Mouse (Mus musculus): Measurements from ENCODE around the gene Exosc5. TPM values are rescaled to one million over a fixed set of nuclear protein-coding genes. Genes with fewer than 3 reads are reported as not detected.
A peak's percentile ranks its signal among the peaks of the same experiment; 100 is the strongest.

Exosc5 gene
- total and polyA plus RNA-seq, 2 experiments from 2014 or later, result 20.3 to 27.7 TPM

GRCm38 (mm10) chr7:25620751-25621150 lies 38.2 kb upstream of the Exosc5 start:
- 92% methylated on average over 11 of the region's 11 CpGs for WGBS
- no peak for ATAC-seq (ENCODE audit: insufficient read depth, low read depth)
- H3K4me1 ChIP-seq (ENCODE audit: control insufficient read depth, insufficient read depth), result peaks cover 8% of the 10 kb centered on the region
- TF ChIP-seq CTCF (IDR thresholded peaks at IDR 0.05; ENCODE audit: low read depth) (no peak), EP300 (IDR thresholded peaks at IDR 0.05; ENCODE audit: low read depth) (no peak)
- no peak overlapping the region for H3K9ac ChIP-seq (replicated peaks; ENCODE audit: low read depth, low read length)
- DNase-seq (ENCODE audit: low spot score), result no peak
- H3K4me3 ChIP-seq (ENCODE audit: low read depth, low read length), result no peak overlapping the region
- H3K9me3 ChIP-seq (replicated peaks; ENCODE audit: control insufficient read depth, low read length), result no peaks in the 10 kb centered on the region
- H3K36me3 ChIP-seq (replicated peaks; ENCODE audit: control insufficient read depth, insufficient read depth, low read length), result peaks cover 44% of the 10 kb centered on the region
- H3K27ac ChIP-seq (ENCODE audit: low read depth), result no peak overlapping the region
- H3K4me2 ChIP-seq (ENCODE audit: low read depth, low read length), result no peak overlapping the region
- no peaks in the 10 kb centered on the region for H3K27me3 ChIP-seq (ENCODE audit: control insufficient read depth, insufficient read depth, low read length)

DNA sequence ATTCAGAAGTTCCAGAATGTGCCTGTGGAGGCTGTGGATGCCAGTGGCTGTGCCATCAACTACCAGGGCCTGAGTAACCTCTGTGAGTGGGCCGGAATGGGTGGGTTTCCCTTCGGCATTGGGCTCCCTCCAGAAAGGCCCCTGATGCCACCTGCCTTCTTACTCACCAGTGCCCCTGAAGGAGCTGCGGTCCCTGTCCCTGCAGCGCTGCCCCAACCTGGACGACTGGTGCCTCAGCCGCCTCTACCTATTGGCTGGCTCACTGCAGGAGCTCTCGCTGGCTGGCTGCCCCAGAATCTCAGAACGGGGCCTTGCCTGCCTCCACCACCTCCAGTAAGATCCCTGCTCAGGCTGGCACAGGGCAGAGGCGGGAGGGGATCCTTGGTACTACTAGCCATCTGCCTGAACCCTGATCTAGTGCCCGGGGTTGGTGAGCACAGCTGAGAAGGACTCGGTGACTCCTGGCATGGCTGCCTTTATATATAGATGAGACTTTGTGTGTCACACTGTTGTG lies 35.0 kb upstream of the Exosc5 start:
- peaks cover 44% of the 10 kb centered on the region for H3K36me3 ChIP-seq (replicated peaks; ENCODE audit: control insufficient read depth, insufficient read depth, low read length)
- no peak overlapping the region for H3K27ac ChIP-seq (ENCODE audit: low read depth)
- ATAC-seq (ENCODE audit: insufficient read depth, low read depth), result no peak
- H3K9ac ChIP-seq (replicated peaks; ENCODE audit: low read depth, low read length), result no peak overlapping the region
- TF ChIP-seq CTCF (IDR thresholded peaks at IDR 0.05; ENCODE audit: low read depth) (no peak), EP300 (IDR thresholded peaks at IDR 0.05; ENCODE audit: low read depth) (no peak)
- H3K4me3 ChIP-seq (ENCODE audit: low read depth, low read length), result no peak overlapping the region
- H3K9me3 ChIP-seq (replicated peaks; ENCODE audit: control insufficient read depth, low read length), result no peaks in the 10 kb centered on the region
- 88% methylated on average over 11 of the region's 11 CpGs for WGBS
- peaks cover 21% of the 10 kb centered on the region for H3K4me1 ChIP-seq (ENCODE audit: control insufficient read depth, insufficient read depth)
- no peaks in the 10 kb centered on the region for H3K27me3 ChIP-seq (ENCODE audit: control insufficient read depth, insufficient read depth, low read length)
- DNase-seq (ENCODE audit: low spot score), result no peak
- no peak overlapping the region for H3K4me2 ChIP-seq (ENCODE audit: low read depth, low read length)

GRCm38 (mm10) chr7:25624851-25625250 lies 34.1 kb upstream of the Exosc5 start:
- Histone ChIP-seq H3K9me3 (replicated peaks; ENCODE audit: control insufficient read depth, low read length) (no peaks in the 10 kb centered on the region), H3K36me3 (replicated peaks; ENCODE audit: control insufficient read depth, insufficient read depth, low read length) (peaks cover 47% of the 10 kb centered on the region), H3K4me1 (ENCODE audit: control insufficient read depth, insufficient read depth) (peaks cover 17% of the 10 kb centered on the region), H3K4me3 (ENCODE audit: low read depth, low read length) (no peak overlapping the region), H3K9ac (replicated peaks; ENCODE audit: low read depth, low read length) (no peak overlapping the region), H3K27me3 (ENCODE audit: control insufficient read depth, insufficient read depth, low read length) (no peaks in the 10 kb centered on the region), H3K4me2 (ENCODE audit: low read depth, low read length) (no peak overlapping the region), H3K27ac (ENCODE audit: low read depth) (no peak overlapping the region)
- 40% methylated on average over 5 of the region's 5 CpGs for WGBS
- TF ChIP-seq EP300 (IDR thresholded peaks at IDR 0.05; ENCODE audit: low read depth), result no peak
- TF ChIP-seq CTCF (IDR thresholded peaks at IDR 0.05; ENCODE audit: low read depth), result no peak
- DNase-seq (ENCODE audit: low spot score) (no peak), ATAC-seq (ENCODE audit: insufficient read depth, low read depth) (no peak)

DNA sequence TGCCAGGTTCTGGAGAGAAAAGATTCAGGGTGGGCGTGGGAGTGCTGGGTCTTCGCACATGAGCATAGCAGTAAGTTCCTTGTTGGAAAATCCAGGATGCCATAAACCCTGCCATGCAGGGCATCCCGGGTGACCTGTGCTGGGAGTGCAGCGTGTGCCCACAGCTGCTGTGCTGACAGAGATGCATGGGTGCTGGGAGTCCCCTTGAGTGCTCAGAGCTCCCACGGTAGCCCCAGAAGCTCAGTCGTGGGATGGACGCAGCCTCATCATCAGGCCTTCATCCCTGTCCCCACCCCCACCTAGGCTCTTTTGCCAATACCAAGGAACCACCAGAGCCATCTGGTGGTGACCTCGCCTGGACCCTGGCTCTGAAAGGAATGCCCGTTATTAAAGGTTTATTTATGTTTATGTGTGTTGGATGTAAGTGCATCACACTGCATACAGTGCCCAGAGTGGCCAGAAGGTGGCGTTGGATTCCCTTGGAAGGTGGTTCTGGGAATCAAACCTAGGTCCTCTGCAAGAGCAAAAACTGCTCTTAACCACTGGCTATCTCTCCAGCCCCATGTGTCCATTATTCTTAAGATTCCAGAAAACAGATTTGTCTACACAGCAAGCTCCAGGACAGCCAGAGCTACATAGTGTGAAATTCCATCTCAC lies 33.2 kb upstream of the Exosc5 start:
- no peak overlapping the region for H3K9ac ChIP-seq (replicated peaks; ENCODE audit: low read depth, low read length)
- DNase-seq (ENCODE audit: low spot score) (no peak), ATAC-seq (ENCODE audit: insufficient read depth, low read depth) (no peak)
- H3K27ac ChIP-seq (ENCODE audit: low read depth), result peak overlapping the region; percentile 79; the same call in 1 of the 2 replicates
- no peak overlapping the region for H3K4me3 ChIP-seq (ENCODE audit: low read depth, low read length)
- no peaks in the 10 kb centered on the region for H3K9me3 ChIP-seq (replicated peaks; ENCODE audit: control insufficient read depth, low read length)
- no peaks in the 10 kb centered on the region for H3K27me3 ChIP-seq (ENCODE audit: control insufficient read depth, insufficient read depth, low read length)
- no peak overlapping the region for H3K4me2 ChIP-seq (ENCODE audit: low read depth, low read length)
- H3K36me3 ChIP-seq (replicated peaks; ENCODE audit: control insufficient read depth, insufficient read depth, low read length), result peaks cover 56% of the 10 kb centered on the region
- TF ChIP-seq CTCF (IDR thresholded peaks at IDR 0.05; ENCODE audit: low read depth) (peak; percentile 46), EP300 (IDR thresholded peaks at IDR 0.05; ENCODE audit: low read depth) (no peak)
- WGBS, result 78% methylated on average over 10 of the region's 10 CpGs
- peaks cover 13% of the 10 kb centered on the region for H3K4me1 ChIP-seq (ENCODE audit: control insufficient read depth, insufficient read depth)

DNA sequence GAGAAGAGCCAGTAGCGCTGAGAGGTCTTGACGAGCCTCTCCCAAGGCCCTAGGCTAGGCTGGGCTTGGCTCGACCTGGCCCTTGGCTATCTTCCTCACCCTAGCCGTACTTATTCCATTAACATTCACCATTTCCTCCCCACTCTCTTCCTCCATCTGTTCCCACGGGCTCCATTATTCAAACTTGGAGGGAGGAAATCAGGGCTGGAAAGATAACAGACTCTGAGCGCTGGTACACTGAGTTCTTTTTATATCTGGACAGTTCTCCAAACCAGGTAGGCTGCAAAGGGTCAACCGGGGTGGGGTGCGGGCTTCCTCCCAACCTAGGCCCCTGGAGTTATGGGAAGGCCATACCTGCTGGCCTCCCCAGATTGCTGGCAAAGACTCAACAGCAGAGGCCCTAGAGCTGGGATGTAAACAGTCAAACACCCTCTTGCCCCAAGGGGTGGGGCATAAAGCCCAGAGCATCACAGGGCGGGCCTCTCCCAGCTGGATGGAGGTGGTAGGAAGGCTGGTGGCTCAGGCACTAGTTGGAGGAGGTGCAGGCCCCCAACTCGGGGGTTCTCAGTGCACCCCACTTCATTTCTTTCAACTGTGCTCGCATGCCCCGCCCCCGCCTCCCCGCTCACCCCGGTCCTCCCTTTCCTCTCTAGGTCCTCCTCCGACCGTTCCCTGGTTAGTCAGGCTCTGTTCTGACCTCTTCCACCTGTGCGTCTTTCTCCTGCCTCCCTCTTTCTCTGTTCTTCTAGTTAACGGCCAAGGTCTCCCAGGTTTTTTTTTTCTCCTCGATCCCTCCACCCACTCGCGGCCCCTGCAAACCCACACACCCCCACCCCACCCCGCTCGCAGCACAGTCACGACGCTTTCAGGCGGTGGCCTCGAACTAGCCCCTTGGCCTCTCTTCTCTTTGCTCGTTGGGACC lies 32.2 kb upstream of the Exosc5 start, which contains the start of gene B3gnt8:
TSS of gene B3gnt8 (plus strand) at position 146 of the 922 bp plus-strand sequence.
- peak within 1 kb of the TSS; percentile 45 for H3K4me3 ChIP-seq (ENCODE audit: low read depth, low read length)
- no peaks in the 10 kb centered on the region for H3K9me3 ChIP-seq (replicated peaks; ENCODE audit: control insufficient read depth, low read length)
- H3K27me3 ChIP-seq (ENCODE audit: control insufficient read depth, insufficient read depth, low read length), result no peaks in the 10 kb centered on the region
- 0 out of 2 replicates have a peak, but pooled peaks have one; percentile 59 for TF ChIP-seq EP300 (IDR thresholded peaks at IDR 0.05; ENCODE audit: low read depth)
- TF ChIP-seq CTCF (IDR thresholded peaks at IDR 0.05; ENCODE audit: low read depth), result no peak
- peak within 1 kb of the TSS; percentile 53 for H3K9ac ChIP-seq (replicated peaks; ENCODE audit: low read depth, low read length)
- ATAC-seq (ENCODE audit: insufficient read depth, low read depth) (peak; percentile 62), DNase-seq (ENCODE audit: low spot score) (peak; percentile 61)
- H3K4me2 ChIP-seq (ENCODE audit: low read depth, low read length), result peak within 1 kb of the TSS; percentile 69
- peaks cover 13% of the 10 kb centered on the region for H3K4me1 ChIP-seq (ENCODE audit: control insufficient read depth, insufficient read depth)
- peak within 1 kb of the TSS; percentile 79 for H3K27ac ChIP-seq (ENCODE audit: low read depth)
- peaks cover 59% of the 10 kb centered on the region for H3K36me3 ChIP-seq (replicated peaks; ENCODE audit: control insufficient read depth, insufficient read depth, low read length)
- WGBS, result 12% methylated on average over 28 of the region's 29 CpGs
